ENCODE assay signal across 8 mouse cellular contexts in genomic region chr14:57881793-57882192, GRCm38 (mm10). TPM values are rescaled to one million over a fixed set of nuclear protein-coding genes. Genes with fewer than 3 reads are reported as not detected.
DNase-seq lines count a peak whose midpoint lies in the region; ATAC-seq and TF ChIP-seq lines count a peak whose summit lies in the region.

No protein-coding gene starts in this region.

- no peak overlapping the region for H3K27ac ChIP-seq in bone marrow, adult 2 months (ENCODE audit: control insufficient read depth, insufficient read depth, low read depth, low read length, poor library complexity)
- H3K27ac ChIP-seq in kidney, embryonic 16.5 days (ENCODE audit: low read length) = peak overlapping the region; percentile 61; the same call in 1 of the 2 replicates
- no peak overlapping the region for H3K27ac ChIP-seq in forebrain, embryonic 11.5 days (ENCODE audit: low read depth, low read length)

- no peak overlapping the region for H3K4me2 ChIP-seq in kidney, embryonic 16.5 days (replicated peaks; ENCODE audit: low read depth, low read length)
- no peak overlapping the region for H3K4me2 ChIP-seq in forebrain, embryonic 11.5 days (ENCODE audit: low read depth, low read length, severe bottlenecking)

- no peaks in the 10 kb centered on the region for H3K36me3 ChIP-seq in kidney, embryonic 16.5 days (ENCODE audit: insufficient read depth, low read length)
- no peaks in the 10 kb centered on the region for H3K36me3 ChIP-seq in forebrain, embryonic 11.5 days (ENCODE audit: control insufficient read depth, insufficient read depth, low read length)

- DNase-seq in retina, postnatal 1 day = peak; percentile 14
- no peak for DNase-seq in retina, embryonic 14.5 days (ENCODE audit: low spot score)
- peak; percentile 83 to 92 for DNase-seq in heart, adult 18-20 months
- no peak for DNase-seq in layer of hippocampus, adult 18-20 months (ENCODE audit: low spot score in 2 of 2)
- no peak for DNase-seq in forebrain, embryonic 11.5 days (ENCODE audit: low spot score)

- H3K9ac ChIP-seq in kidney, embryonic 16.5 days (replicated peaks; ENCODE audit: low read length) = no peak overlapping the region
- no peak overlapping the region for H3K9ac ChIP-seq in forebrain, embryonic 11.5 days (ENCODE audit: low read length)

- 44% methylated on average over 4 of the region's 4 CpGs for WGBS in bone marrow, adult 2 months
- 49% methylated on average over 4 of the region's 4 CpGs for WGBS in kidney, embryonic 16.5 days
- 51% methylated on average over 4 of the region's 4 CpGs for WGBS in forebrain, embryonic 11.5 days

- no peaks in the 10 kb centered on the region for H3K9me3 ChIP-seq in kidney, embryonic 16.5 days (ENCODE audit: low read length)
- H3K9me3 ChIP-seq in forebrain, embryonic 11.5 days (ENCODE audit: control insufficient read depth, low read length) = no peaks in the 10 kb centered on the region

- no peaks in the 10 kb centered on the region for H3K27me3 ChIP-seq in kidney, embryonic 16.5 days (ENCODE audit: insufficient read depth, low read length)
- H3K27me3 ChIP-seq in forebrain, embryonic 11.5 days (ENCODE audit: control insufficient read depth, insufficient read depth, low read length) = no peaks in the 10 kb centered on the region

- H3K4me3 ChIP-seq in bone marrow, adult 2 months (replicated peaks; ENCODE audit: control insufficient read depth, low read depth, low read length) = no peak overlapping the region
- no peak overlapping the region for H3K4me3 ChIP-seq in kidney, embryonic 16.5 days (ENCODE audit: low read length)
- no peak overlapping the region for H3K4me3 ChIP-seq in forebrain, embryonic 11.5 days (ENCODE audit: low read depth, low read length)

- no peak for TF ChIP-seq POLR2A in bone marrow, adult 2 months (IDR thresholded peaks at IDR 0.05; ENCODE audit: borderline replicate concordance, control insufficient read depth, low read depth, low read length)

- peaks cover 2% of the 10 kb centered on the region; the same call in 1 of the 2 replicates for H3K4me1 ChIP-seq in bone marrow, adult 2 months (ENCODE audit: control insufficient read depth, insufficient read depth, low read length)
- H3K4me1 ChIP-seq in kidney, embryonic 16.5 days (ENCODE audit: insufficient read depth, low read length) = peaks cover 27% of the 10 kb centered on the region
- H3K4me1 ChIP-seq in forebrain, embryonic 11.5 days (replicated peaks; ENCODE audit: control insufficient read depth, insufficient read depth, low read length) = no peaks in the 10 kb centered on the region

- ATAC-seq in kidney, embryonic 16.5 days (ENCODE audit: low FRiP score, low TSS enrichment) = 0 out of 2 replicates have a peak, but pooled peaks have one; percentile 69
- 0 out of 2 replicates have a peak, but pooled peaks have one; percentile 50 for ATAC-seq in monocyte, adult 5-6 weeks (replicated peaks; ENCODE audit: insufficient number of reproducible peaks, low FRiP score, low TSS enrichment, poor library complexity, severe bottlenecking)
- ATAC-seq in forebrain, embryonic 11.5 days (replicated peaks; ENCODE audit: low FRiP score) = no peak

- peak; percentile 13; the same call in 1 of the 2 replicates for TF ChIP-seq CTCF in bone marrow, adult 2 months (IDR thresholded peaks at IDR 0.05; ENCODE audit: control insufficient read depth, insufficient read depth, low read length)

RNA-seq across cellular contexts. Expression of gene Zdhhc20, which starts 8.3 kb away (rescaled TPM):
- polyA plus RNA-seq in bone marrow, adult 2 months (2011; ENCODE audit: insufficient read depth, insufficient read length, low replicate concordance, missing spikeins) = 3.7 and 9.3 TPM in 2 replicates
- 1 to 10 TPM; 5.8 to 8.0 TPM for total RNA-seq in heart, adult 18-20 months (2021)
- polyA plus RNA-seq in kidney, embryonic 16.5 days (2015; fragmentation: Nextera tagmentation; extraction: Ambion mirVana) = 64.9 and 67.9 TPM in 2 replicates
- total RNA-seq in monocyte, adult 5-6 weeks (2017) = 99.2 to 138 TPM (median 128 TPM) in 3 replicates
- 10 to 100 TPM; 45.1 to 48.4 TPM for total RNA-seq in layer of hippocampus, adult 18-20 months (2021)
- polyA plus RNA-seq in forebrain, embryonic 11.5 days (2014; fragmentation: Nextera tagmentation; extraction: Ambion mirVana) = 54.6 and 62.2 TPM in 2 replicates

RNA-seq across cellular contexts. Expression of gene Mrpl57, which starts 55.8 kb away (rescaled TPM):
- polyA plus RNA-seq in bone marrow, adult 2 months (2011; ENCODE audit: insufficient read depth, insufficient read length, low replicate concordance, missing spikeins) = 41.3 and 54.3 TPM in 2 replicates
- total RNA-seq in heart, adult 18-20 months (2021) = 10 to 100 TPM; 70.8 to 77.3 TPM
- polyA plus RNA-seq in kidney, embryonic 16.5 days (2015; fragmentation: Nextera tagmentation; extraction: Ambion mirVana) = 160 and 161 TPM in 2 replicates
- 28.3 to 83.7 TPM (median 43.6 TPM) in 3 replicates for total RNA-seq in monocyte, adult 5-6 weeks (2017)
- 10 to 100 TPM; 64.5 to 72.0 TPM for total RNA-seq in layer of hippocampus, adult 18-20 months (2021)
- 124 and 131 TPM in 2 replicates for polyA plus RNA-seq in forebrain, embryonic 11.5 days (2014; fragmentation: Nextera tagmentation; extraction: Ambion mirVana)

RNA-seq across cellular contexts. Expression of gene Ska3, which starts 55.8 kb away (rescaled TPM):
- 8.3 and 14.0 TPM in 2 replicates for polyA plus RNA-seq in bone marrow, adult 2 months (2011; ENCODE audit: insufficient read depth, insufficient read length, low replicate concordance, missing spikeins)
- under 1 TPM in 1 of 2 experiments, not detected in 1; 0.22 TPM for total RNA-seq in heart, adult 18-20 months (2021)
- polyA plus RNA-seq in kidney, embryonic 16.5 days (2015; fragmentation: Nextera tagmentation; extraction: Ambion mirVana) = 40.5 and 42.1 TPM in 2 replicates
- 0.53 to 4.5 TPM (median 0.97 TPM) in 3 replicates for total RNA-seq in monocyte, adult 5-6 weeks (2017)
- total RNA-seq in layer of hippocampus, adult 18-20 months (2021) = under 1 TPM; 0.32 to 0.58 TPM
- 55.9 and 63.3 TPM in 2 replicates for polyA plus RNA-seq in forebrain, embryonic 11.5 days (2014; fragmentation: Nextera tagmentation; extraction: Ambion mirVana)

Comparison
In these comparisons a context has a peak if more than half of its experiments do, and no peak if none do; other contexts are left out.
1. DNase-seq: peak in retina, postnatal 1 day (single experiment) and heart, adult 18-20 months (2 of 2); none in retina, embryonic 14.5 days (single experiment), layer of hippocampus, adult 18-20 months (0 of 2) and forebrain, embryonic 11.5 days (single experiment).
2. RNA of gene Zdhhc20, which starts 8.3 kb away (total RNA-seq): 99.2 to 138 TPM in monocyte, adult 5-6 weeks and 45.1 to 48.4 TPM in layer of hippocampus, adult 18-20 months; 5.8 to 8.0 TPM in heart, adult 18-20 months; every median in the first group is over 4 times any median in the second.